Mouse (Mus musculus) G1E (cell line): ENCODE measurements at regions not wholly inside any gene's neighbourhood (a gene's known extent, or its start where the extent isn't known, plus 50 kb on each side); places are given as distances from the start of the nearest gene placed in this dataset.

ENCODE experiments used
- CTCF ChIP-seq: IDR thresholded peaks from 2 replicates; pipeline ENCODE4 v1.5.1; 2012; ENCODE audit warnings: low read depth, low read length, inconsistent platforms, mixed read lengths
- TAL1 ChIP-seq: conservative IDR thresholded peaks from 2 replicates; pipeline ENCODE4 v1.6.1; 2012; ENCODE audit warnings: low read depth, low read length, inconsistent platforms, mixed read lengths

- TF ChIP-seq CTCF, result no peak
- TF ChIP-seq TAL1, result no peak
Observed at GRCm38 (mm10) chr4:153707218-153707617, 224.6 kb upstream of the Ajap1 start.
